Mouse (Mus musculus): ENCODE data around the gene Tmem174. TPM values are rescaled to one million over a fixed set of nuclear protein-coding genes. Genes with fewer than 3 reads are reported as not detected.

Tmem174 gene
- not detected in 2 replicates for polyA plus RNA-seq (2015; fragmentation: Nextera tagmentation; extraction: Ambion mirVana)

DNA sequence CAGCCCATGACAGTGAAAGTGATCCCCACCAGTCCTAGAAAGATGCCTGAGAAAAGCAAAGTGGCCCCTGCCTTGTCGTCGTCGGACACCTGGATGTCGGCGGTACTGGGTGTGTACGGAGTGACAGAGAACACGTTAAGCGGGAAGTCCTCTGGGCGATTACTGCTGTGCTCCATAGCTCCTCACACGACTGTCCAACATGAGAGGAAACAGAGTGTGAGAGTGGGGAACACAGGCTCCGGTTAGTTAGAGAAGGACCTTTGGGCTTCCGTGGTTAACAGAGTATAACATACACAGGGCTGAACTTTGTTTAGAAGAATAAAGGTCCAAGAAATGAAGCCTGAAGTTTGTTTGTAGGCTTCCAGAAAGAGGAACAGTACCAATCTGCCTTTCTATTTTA lies at the start of gene Tmem174:
Gene Tmem174, minus strand, starts transcription at position 266 of the 400 bp plus-strand sequence.
- ATAC-seq, result no peak
- Histone ChIP-seq H3K4me1 (replicated peaks) (no peaks in the 10 kb centered on the region), H3K36me3 (no peaks in the 10 kb centered on the region), H3K9me3 (no peaks in the 10 kb centered on the region), H3K4me2 (replicated peaks) (no peak within 1 kb of the TSS), H3K9ac (replicated peaks) (no peak within 1 kb of the TSS), H3K4me3 (replicated peaks) (no peak within 1 kb of the TSS), H3K27me3 (0 out of 2 replicates have a peak, but pooled peaks cover 4% of the 10 kb centered on the region), H3K27ac (no peak within 1 kb of the TSS)
- WGBS, result 93% methylated on average over 12 of the region's 12 CpGs

DNA sequence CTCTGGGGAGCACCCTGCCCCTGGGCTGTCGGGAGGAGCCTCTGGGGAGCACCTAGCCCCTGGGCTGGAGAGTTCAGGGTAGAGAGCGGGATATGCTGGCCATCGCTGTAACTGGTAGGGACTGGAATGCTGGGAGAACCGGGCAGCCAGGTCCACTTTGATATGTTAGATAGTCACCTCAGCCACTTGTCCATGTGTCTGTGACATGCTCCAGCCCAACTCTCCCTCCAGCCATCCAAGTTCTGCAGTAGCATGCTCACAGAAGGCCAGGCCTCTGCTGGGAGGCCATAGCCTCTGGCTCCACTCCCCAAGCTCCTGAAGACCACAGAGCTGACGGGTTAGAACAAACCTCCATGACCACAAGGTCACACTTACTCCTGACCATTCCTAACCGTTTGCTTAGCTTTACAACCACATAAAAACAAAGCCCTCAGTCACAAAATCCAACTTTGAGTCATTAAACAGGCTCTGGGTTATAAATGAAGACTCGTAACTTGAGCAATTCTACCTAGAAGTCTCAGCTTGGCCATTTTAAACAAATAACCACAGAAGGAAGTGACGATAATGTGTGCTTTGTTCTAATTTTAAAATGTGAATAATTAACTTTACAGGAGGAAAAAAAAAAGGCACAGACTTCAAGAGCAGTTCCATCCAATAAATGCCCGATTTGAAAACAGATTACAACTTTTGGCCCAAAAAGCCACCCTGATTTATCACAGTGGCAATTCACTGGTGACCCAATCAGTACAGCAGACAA lies 47.1 kb upstream of the Tmem174 start:
- H3K9me3 ChIP-seq, result no peaks in the 10 kb centered on the region
- no peaks in the 10 kb centered on the region for H3K27me3 ChIP-seq
- H3K4me1 ChIP-seq (replicated peaks), result peaks cover 10% of the 10 kb centered on the region
- 86% methylated on average over 9 of the region's 9 CpGs for WGBS
- H3K9ac ChIP-seq (replicated peaks), result no peak overlapping the region
- no peaks in the 10 kb centered on the region for H3K36me3 ChIP-seq
- H3K4me2 ChIP-seq (replicated peaks), result no peak overlapping the region
- H3K4me3 ChIP-seq (replicated peaks), result no peak overlapping the region
- H3K27ac ChIP-seq, result no peak overlapping the region
- ATAC-seq, result no peak

DNA sequence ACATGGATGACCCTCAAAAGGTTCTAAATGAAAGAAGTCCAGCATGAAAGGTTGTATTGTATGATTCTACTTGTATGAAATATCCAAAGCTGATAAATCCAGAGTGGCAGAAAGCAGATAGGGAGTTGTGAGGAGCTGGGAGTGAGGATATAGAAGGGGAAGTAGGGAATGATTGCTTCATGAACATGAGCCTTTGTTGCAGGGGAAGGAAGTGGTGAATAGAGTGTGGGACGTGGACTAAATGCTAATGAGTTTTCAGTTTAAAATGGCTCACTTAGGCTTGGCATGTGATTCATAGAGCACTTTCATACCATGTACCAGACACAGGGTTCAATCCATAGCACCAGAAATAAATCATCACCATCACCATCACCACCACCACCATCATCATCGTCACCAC lies 46.2 kb upstream of the Tmem174 start:
- no peak overlapping the region for H3K4me2 ChIP-seq (replicated peaks)
- no peak overlapping the region for H3K27ac ChIP-seq
- H3K36me3 ChIP-seq, result no peaks in the 10 kb centered on the region
- H3K4me3 ChIP-seq (replicated peaks), result no peak overlapping the region
- peaks cover 10% of the 10 kb centered on the region for H3K4me1 ChIP-seq (replicated peaks)
- ATAC-seq, result no peak
- no peaks in the 10 kb centered on the region for H3K9me3 ChIP-seq
- 84% methylated on average over 2 of the region's 2 CpGs for WGBS
- no peaks in the 10 kb centered on the region for H3K27me3 ChIP-seq
- H3K9ac ChIP-seq (replicated peaks), result no peak overlapping the region

DNA sequence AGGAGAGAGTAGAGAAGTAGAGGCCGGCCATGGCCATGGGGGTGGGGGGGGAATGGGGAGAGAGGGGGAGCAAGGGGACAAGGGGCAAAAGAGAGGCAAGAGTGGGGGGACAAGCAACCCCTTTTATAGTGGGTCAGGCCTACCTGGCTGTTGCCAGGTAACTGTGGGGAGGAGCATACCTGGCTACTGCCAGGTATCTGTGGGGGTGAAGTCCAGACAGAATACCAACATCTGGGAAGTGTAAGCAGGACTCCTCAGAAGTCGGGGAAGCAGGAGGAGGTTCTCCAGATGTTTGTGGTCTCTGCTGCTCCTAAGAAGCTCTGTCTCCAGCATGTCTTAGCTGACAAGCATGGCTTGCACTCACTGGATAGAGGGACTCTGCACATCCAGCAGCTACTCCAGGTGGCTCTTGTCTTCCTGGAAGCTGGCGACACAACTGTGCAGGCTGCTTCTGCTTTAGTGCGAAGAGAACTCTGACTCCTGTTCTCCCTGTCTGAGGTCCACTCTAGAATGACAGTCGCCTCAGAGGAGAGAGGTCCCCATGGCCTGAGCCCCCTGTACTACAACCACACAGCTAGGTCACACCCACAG lies 43.4 kb upstream of the Tmem174 start:
- Histone ChIP-seq H3K27ac (no peak overlapping the region), H3K27me3 (no peaks in the 10 kb centered on the region), H3K4me1 (replicated peaks) (no peaks in the 10 kb centered on the region), H3K4me3 (replicated peaks) (no peak overlapping the region), H3K4me2 (replicated peaks) (no peak overlapping the region), H3K9ac (replicated peaks) (no peak overlapping the region), H3K36me3 (no peaks in the 10 kb centered on the region), H3K9me3 (no peaks in the 10 kb centered on the region)
- no peak for ATAC-seq
- WGBS, result 93% methylated on average over 5 of the region's 5 CpGs

DNA sequence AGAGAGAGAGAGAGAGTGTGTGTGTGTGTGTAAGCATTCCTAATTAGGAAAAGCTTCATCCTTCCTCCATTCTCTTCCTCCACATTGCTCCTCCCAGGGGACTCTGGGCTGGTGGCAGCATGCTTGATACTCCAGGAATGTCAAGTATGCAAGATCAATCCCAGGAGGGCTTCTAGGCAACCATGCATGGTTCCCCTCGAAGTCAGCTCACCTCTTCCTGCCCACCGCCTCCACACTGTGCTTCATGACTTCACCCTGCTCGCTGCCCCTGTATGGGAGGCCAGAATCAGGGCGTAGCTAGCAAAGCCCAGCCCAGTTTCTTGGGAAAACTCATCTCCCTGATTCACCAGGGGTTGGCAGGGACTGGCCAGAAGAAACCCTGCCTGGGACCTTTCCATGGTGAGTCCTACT lies 42.4 kb upstream of the Tmem174 start:
- Histone ChIP-seq H3K9me3 (no peaks in the 10 kb centered on the region), H3K27me3 (no peaks in the 10 kb centered on the region), H3K4me2 (replicated peaks) (no peak overlapping the region), H3K9ac (replicated peaks) (no peak overlapping the region), H3K4me3 (replicated peaks) (no peak overlapping the region), H3K27ac (no peak overlapping the region), H3K36me3 (no peaks in the 10 kb centered on the region), H3K4me1 (replicated peaks) (no peaks in the 10 kb centered on the region)
- 65% methylated on average over 4 of the region's 4 CpGs for WGBS
- ATAC-seq, result no peak

DNA sequence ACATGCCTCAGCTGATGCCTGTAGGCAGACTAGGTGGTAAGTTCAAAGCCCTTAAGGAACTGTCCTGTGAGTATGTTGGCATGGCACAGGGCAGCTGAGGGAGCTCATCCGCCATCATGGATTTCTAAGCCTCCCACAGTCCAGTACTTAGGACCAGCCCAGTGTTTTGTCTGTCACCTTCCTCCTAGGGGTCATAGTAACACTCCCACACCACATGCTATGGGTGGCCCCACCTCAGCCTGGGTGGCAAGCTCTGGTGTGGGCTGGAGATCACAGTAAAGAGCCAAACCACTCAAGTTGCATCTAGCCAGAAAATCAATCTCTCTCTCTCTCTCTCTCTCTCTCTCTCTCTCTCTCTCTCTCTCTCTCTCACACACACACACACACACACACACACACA lies 42.0 kb upstream of the Tmem174 start:
- Histone ChIP-seq H3K4me1 (replicated peaks) (no peaks in the 10 kb centered on the region), H3K9me3 (no peaks in the 10 kb centered on the region), H3K36me3 (no peaks in the 10 kb centered on the region), H3K27me3 (no peaks in the 10 kb centered on the region), H3K4me2 (replicated peaks) (no peak overlapping the region), H3K9ac (replicated peaks) (no peak overlapping the region), H3K4me3 (replicated peaks) (no peak overlapping the region), H3K27ac (no peak overlapping the region)
- ATAC-seq, result no peak
- WGBS, result 100% methylated on average over 1 of the region's 1 CpGs

DNA sequence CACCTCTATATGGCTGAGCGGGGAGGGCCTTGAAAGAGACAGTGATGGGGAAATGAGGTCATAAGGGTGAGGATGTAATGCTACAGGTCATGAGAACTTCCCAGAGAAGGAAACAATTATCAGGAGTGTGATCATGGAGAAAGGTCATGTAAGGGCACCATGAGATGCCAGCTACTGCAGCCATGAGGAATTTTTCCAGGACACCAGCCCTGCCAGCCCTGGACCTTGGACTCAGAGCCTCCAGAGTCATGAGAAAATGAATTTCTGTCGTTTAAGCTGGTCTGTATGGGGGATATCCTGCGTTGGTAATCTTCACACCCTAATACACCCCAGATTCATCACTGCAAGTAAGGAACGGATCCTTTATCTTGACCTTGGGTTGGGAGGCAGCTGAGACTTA lies 36.7 kb upstream of the Tmem174 start:
- Histone ChIP-seq H3K4me3 (replicated peaks) (no peak overlapping the region), H3K27ac (no peak overlapping the region), H3K27me3 (no peaks in the 10 kb centered on the region), H3K4me2 (replicated peaks) (no peak overlapping the region), H3K4me1 (replicated peaks) (no peaks in the 10 kb centered on the region), H3K36me3 (no peaks in the 10 kb centered on the region), H3K9me3 (no peaks in the 10 kb centered on the region), H3K9ac (replicated peaks) (no peak overlapping the region)
- 85% methylated on average over 4 of the region's 4 CpGs for WGBS
- no peak for ATAC-seq

DNA sequence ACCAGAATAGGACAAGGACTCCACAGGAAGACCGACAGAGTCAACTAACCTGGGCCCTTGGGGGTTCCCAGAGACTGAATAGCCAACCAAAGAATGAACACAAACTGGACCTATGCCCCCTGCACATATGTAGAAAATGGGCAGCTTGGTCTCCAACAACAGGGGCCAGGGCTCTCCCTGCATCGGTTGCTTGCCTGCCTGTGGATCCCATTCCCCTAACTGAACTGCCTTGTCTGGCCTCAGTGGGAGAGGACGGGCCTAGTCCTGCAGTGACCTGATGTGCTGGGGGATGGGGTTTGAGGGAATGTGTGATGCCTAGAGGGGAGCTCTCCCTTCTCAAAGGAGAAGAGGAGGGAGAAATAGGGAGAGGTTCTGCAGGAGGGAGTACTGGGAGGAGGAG lies 32.1 kb upstream of the Tmem174 start:
- no peak for ATAC-seq
- 54% methylated on average over 3 of the region's 3 CpGs for WGBS

DNA sequence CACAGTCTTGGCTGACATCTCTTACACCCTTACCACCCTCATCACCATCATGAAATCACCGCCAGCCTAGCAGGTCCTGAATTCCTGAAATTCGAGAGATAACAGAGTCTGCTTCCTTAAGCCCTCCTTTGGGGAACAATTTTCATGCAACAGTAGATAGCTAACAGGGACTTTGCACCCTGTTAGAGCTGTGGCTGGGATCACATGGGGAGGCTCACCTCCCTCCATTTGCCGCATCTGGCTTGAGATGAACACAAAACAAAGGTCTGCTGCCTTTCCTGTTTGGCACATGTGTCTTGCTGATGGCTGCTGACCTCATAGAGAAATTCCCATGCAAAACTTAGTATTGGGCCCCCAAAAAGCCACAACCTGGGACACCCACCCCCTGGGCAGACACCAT lies 30.1 kb upstream of the Tmem174 start:
- H3K4me2 ChIP-seq (replicated peaks), result no peak overlapping the region
- WGBS, result 87% methylated on average over 3 of the region's 3 CpGs

More for the DNA sequence above, 32.1 kb upstream of the Tmem174 start:
- Histone ChIP-seq H3K4me1 (replicated peaks) (no peaks in the 10 kb centered on the region), H3K36me3 (no peaks in the 10 kb centered on the region), H3K27ac (no peak overlapping the region), H3K4me3 (replicated peaks) (no peak overlapping the region), H3K9me3 (no peaks in the 10 kb centered on the region), H3K27me3 (no peaks in the 10 kb centered on the region), H3K9ac (replicated peaks) (no peak overlapping the region), H3K4me2 (replicated peaks) (no peak overlapping the region)

DNA sequence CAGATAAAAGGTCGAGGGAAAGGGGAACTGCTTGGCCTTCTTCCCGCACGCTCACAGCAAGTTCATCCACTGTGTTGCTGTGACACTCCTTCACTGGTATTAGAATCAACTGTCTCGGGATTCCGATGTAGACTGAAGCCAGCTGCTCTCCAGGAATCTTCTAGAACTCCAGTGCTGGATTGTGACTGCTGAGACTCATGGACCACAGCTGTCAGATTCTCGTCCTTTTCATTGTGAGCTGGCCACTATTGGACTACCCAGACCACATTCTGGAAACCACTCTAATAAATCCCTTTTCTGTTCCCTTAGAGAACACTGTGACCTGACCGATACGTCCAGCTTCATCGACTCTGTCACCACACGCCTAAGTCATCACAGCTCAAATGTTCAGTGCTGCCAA lies 28.0 kb upstream of the Tmem174 start:
- 89% methylated on average over 10 of the region's 10 CpGs for WGBS
- no peak for ATAC-seq
- no peak overlapping the region for H3K27ac ChIP-seq
- peaks cover 5% of the 10 kb centered on the region; the same call in 1 of the 2 replicates for H3K9me3 ChIP-seq
- H3K36me3 ChIP-seq, result no peaks in the 10 kb centered on the region
- no peaks in the 10 kb centered on the region for H3K27me3 ChIP-seq
- H3K4me2 ChIP-seq (replicated peaks), result no peak overlapping the region
- no peaks in the 10 kb centered on the region for H3K4me1 ChIP-seq (replicated peaks)
- no peak overlapping the region for H3K9ac ChIP-seq (replicated peaks)
- H3K4me3 ChIP-seq (replicated peaks), result no peak overlapping the region

More for the DNA sequence above, 30.1 kb upstream of the Tmem174 start:
- no peaks in the 10 kb centered on the region for H3K36me3 ChIP-seq
- peaks cover 4% of the 10 kb centered on the region; the same call in 1 of the 2 replicates for H3K9me3 ChIP-seq
- ATAC-seq, result no peak
- H3K27me3 ChIP-seq, result no peaks in the 10 kb centered on the region
- H3K4me1 ChIP-seq (replicated peaks), result no peaks in the 10 kb centered on the region
- H3K4me3 ChIP-seq (replicated peaks), result no peak overlapping the region
- H3K9ac ChIP-seq (replicated peaks), result no peak overlapping the region
- H3K27ac ChIP-seq, result no peak overlapping the region

DNA sequence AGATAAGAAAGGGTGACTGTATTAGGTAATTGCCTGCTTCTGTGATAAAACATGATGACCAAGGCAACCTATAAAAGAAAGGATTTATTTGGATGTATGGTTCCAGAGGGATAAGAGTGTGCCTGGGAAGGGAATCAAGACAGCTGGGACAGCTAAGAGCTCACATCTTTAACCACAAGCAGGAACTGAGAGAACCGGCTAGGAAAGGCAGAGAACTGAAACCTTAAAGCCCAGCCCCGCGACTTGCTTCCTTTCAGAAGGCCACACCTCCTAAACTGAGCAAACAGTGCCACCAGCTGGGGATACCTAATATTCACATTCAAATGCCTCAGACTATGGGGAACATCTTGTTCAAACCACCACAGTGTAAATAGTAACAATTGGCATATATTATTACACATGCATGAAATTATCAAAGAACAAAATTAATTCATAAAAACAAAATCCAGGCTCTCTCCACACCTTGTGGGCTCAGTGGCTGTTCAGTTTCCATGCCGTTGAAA lies 25.0 kb upstream of the Tmem174 start:
- H3K4me1 ChIP-seq (replicated peaks), result no peaks in the 10 kb centered on the region
- H3K9me3 ChIP-seq, result peaks cover 5% of the 10 kb centered on the region; the same call in 1 of the 2 replicates
- no peaks in the 10 kb centered on the region for H3K36me3 ChIP-seq
- WGBS, result 92% methylated on average over 4 of the region's 4 CpGs
- H3K4me3 ChIP-seq (replicated peaks), result no peak overlapping the region
- H3K27ac ChIP-seq, result no peak overlapping the region
- H3K4me2 ChIP-seq (replicated peaks), result no peak overlapping the region
- ATAC-seq, result no peak
- H3K9ac ChIP-seq (replicated peaks), result no peak overlapping the region
- H3K27me3 ChIP-seq, result no peaks in the 10 kb centered on the region

DNA sequence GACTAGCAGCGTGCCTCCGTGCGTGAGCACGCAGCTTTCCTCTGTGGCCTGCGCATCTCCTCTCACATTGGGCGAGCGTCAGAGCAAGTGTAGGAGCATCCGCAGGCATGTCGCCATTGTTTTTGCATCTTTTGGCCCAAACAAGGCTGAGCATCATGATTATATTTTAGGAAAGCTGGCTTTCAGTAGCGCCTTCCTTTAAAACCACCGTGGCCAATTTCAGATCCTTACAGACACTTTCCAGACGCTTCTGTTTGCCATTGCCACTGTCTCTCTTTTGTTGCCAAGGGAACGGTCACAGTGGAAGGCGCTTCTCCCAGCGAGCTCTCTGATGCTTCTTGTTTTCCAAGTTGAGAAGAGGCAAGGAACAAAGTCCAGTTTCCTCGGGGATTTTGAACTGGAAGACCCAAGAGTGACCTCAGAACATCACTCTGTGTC lies 18.8 kb upstream of the Tmem174 start:
- H3K9ac ChIP-seq (replicated peaks), result no peak overlapping the region
- no peak overlapping the region for H3K4me3 ChIP-seq (replicated peaks)
- H3K27me3 ChIP-seq, result no peaks in the 10 kb centered on the region
- ATAC-seq, result no peak
- H3K9me3 ChIP-seq, result no peaks in the 10 kb centered on the region
- no peak overlapping the region for H3K4me2 ChIP-seq (replicated peaks)
- 75% methylated on average over 16 of the region's 16 CpGs for WGBS
- H3K36me3 ChIP-seq, result no peaks in the 10 kb centered on the region
- no peak overlapping the region for H3K27ac ChIP-seq
- no peaks in the 10 kb centered on the region for H3K4me1 ChIP-seq (replicated peaks)

Data from midbrain, embryonic 13.5 days (tissue).